Mouse (Mus musculus) cortical plate, adult 2 months (tissue): ENCODE measurements around the gene S1pr3. TPM values are rescaled to one million over a fixed set of nuclear protein-coding genes. Genes with fewer than 3 reads are reported as not detected.
A peak's percentile ranks its signal among the peaks of the same experiment; 100 is the strongest.

Experiments
- H3K27ac ChIP-seq: fragments of 200-500 bp; 2 replicates; pipeline ENCODE4 v1.5.1; 2012; ENCODE audit warnings: low read length, control low read depth, inconsistent platforms; ENCODE audit not compliant: insufficient read depth
- H3K4me1 ChIP-seq: fragments of 200-500 bp; 2 replicates; pipeline ENCODE4 v1.6.1; 2011; ENCODE audit warnings: low read length; ENCODE audit not compliant: control insufficient read depth, insufficient read depth
- H3K4me3 ChIP-seq: fragments of 200-500 bp; 2 replicates; pipeline ENCODE4 v1.5.1; 2011; ENCODE audit warnings: mild to moderate bottlenecking, low read length, control low read depth; ENCODE audit not compliant: insufficient read depth
- CTCF ChIP-seq: fragments of 200-500 bp; IDR thresholded peaks from 2 replicates; pipeline ENCODE4 v1.5.1; 2011; ENCODE audit warnings: mild to moderate bottlenecking, control low read depth, low read length; ENCODE audit not compliant: insufficient read depth; ENCODE audit errors: extremely low read depth
- POLR2A ChIP-seq: fragments of 200-500 bp; IDR thresholded peaks from 2 replicates; pipeline ENCODE4 v1.6.1; 2011; ENCODE audit warnings: mild to moderate bottlenecking, low read length, control low read depth; ENCODE audit not compliant: insufficient read depth; ENCODE audit errors: extremely low read depth
- polyA plus RNA-seq: library from polyadenylated mRNA; depleted of rRNA; stranded (reverse); fragments of >200 nt; gene quantifications from 2 replicates; pipeline ENCODE4 v1.2.3, GENCODE M21; 2012; rRNA removed

S1pr3 gene
- 6.7 and 6.9 TPM in 2 replicates for polyA plus RNA-seq

DNA sequence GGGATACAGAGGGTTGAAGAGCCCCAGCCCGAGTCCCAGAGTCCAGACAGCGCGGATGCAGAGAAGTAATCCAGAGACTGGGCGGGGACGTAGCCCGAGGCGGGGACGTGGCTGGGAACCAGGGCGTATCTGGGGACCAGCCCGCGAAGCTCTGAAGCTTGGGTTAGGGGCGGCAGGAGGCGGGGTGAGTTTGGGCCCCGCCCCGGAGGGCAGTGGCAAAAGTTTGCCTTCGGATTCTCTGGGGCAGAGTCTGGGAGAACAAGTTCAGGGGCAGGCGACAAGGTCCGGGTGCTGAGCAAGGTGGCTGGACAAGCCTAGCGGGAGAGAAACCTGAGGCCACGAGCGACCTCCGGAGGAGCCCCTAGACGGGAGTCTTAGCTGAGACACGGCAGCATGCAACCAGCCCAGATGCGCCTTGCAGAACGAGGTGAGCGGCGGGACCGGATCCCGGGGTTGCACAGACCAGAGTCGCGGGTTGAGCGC, at the start of gene S1pr3:
Gene S1pr3, plus strand, starts transcription at position 121 of the 483 bp plus-strand sequence.
- peak within 1 kb of the TSS; percentile 14; the same call in 1 of the 2 replicates for H3K4me3 ChIP-seq
- TF ChIP-seq CTCF (no peak), POLR2A (no peak)
- no peak within 1 kb of the TSS for H3K27ac ChIP-seq
- H3K4me1 ChIP-seq: peaks cover 4% of the 10 kb centered on the region

DNA sequence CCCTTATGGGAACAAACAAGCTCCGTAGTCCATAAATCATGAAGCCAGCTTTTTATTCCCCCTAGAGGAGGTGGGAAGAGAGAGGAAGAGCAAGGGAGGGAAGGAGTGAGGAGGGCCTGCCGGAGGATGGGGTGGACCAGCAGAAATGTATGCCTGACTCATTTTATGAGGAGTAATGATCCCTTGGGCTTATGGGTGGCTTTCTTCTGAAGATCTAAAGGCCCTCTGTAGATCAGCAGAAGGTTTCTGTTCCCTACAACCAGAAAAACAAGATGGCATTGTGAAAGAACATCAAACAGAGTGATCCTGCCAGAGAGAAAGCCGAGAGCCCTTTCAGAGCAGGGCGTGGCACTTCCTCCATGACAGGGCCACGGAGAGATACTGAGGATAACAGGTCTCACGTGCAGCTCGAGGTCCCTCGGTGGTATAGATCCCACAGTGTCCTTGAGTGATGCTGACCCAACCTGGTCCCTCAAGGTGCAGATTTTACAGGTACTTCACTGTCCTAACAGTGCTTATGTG, 47.9 kb upstream of the S1pr3 start:
- Histone ChIP-seq H3K4me3 (no peak overlapping the region), H3K4me1 (no peaks in the 10 kb centered on the region), H3K27ac (no peak overlapping the region)
- TF ChIP-seq CTCF: no peak

DNA sequence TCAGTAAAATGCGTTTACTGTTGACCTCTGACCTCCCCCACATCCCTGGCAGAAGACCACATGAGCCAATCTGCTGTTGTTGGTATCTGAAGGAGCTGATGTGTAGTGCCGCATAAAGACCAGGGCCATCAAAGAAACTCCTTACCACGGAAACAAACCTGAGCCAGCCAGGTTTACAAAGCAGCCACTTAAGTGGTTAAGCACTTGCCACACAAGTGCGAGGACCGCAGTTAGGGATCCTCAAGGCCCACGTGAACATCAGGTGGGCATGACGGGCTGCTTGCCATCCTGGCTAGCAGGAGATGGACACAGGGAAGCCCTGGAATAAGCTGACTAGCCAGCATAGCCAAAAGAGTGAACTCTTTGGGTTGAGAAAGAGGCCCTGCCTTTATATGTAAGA, 45.0 kb upstream of the S1pr3 start:
- TF ChIP-seq CTCF (no peak), POLR2A (no peak)
- H3K4me3 ChIP-seq: no peak overlapping the region
- no peak overlapping the region for H3K27ac ChIP-seq

DNA sequence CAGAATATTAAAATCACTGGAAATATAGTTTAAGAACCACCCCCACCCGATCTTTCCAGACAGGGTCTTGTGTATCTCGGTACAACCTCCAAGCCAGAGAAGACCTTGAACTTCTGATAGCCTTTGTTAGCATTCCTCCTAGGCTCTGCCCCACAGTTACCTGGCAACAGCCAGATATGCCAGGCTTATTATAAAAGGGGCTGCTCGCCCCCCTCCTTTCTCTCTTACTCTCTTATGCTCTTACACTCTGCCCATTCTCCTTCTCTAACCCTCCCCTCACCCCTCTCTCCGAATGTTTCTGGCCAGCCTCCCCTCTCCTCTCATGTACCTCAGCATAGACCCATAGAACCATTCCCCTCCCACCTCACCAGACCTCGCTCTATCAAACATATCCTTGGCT, 44.5 kb upstream of the S1pr3 start:
- no peak for TF ChIP-seq CTCF
- TF ChIP-seq POLR2A: no peak
- no peak overlapping the region for H3K4me3 ChIP-seq
- H3K4me1 ChIP-seq: no peaks in the 10 kb centered on the region
- no peak overlapping the region for H3K27ac ChIP-seq

More for the DNA sequence above, 45.0 kb upstream of the S1pr3 start:
- H3K4me1 ChIP-seq: no peaks in the 10 kb centered on the region

DNA sequence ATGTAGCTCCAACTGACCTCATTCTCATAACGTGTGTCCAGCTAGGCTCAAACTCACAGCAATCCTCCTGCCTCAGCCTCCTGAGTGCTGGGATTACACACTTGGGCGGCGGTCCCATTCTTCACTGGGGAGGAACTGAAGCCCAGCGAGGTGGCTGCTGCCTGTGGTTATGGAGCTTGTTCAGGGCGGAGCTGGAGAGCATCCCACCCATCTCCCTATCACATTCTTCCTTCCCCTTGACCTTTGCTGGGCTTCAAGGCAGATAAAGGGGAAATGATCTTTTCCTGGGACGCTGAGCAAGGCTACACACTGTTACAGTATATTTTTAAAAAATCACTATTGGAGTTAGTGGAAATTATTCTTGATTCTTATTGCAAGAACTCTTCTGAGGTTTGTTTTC, 43.2 kb upstream of the S1pr3 start:
- H3K4me3 ChIP-seq: no peak overlapping the region
- no peak overlapping the region for H3K27ac ChIP-seq
- no peak for TF ChIP-seq CTCF
- no peak for TF ChIP-seq POLR2A
- no peaks in the 10 kb centered on the region for H3K4me1 ChIP-seq

DNA sequence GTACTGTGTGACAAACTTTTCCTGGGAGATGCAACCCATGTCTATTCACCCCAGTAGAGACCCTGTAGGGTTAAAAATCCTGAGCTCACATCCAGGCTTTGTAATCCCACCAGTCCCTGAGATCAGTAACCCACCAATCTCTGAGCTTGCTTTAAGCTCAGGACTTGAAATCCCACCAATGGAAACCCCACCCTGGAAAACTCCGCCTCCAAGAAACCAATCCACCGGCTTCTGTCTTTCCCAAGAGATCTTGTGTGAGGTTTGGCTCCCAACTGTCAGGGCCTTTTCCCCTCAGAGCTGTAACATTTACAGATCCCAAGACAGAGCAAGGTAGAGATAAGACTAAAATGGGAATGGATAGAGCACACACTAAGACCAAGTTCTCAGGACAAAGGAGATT, 40.1 kb upstream of the S1pr3 start:
- H3K4me1 ChIP-seq: no peaks in the 10 kb centered on the region
- no peak overlapping the region for H3K27ac ChIP-seq
- no peak overlapping the region for H3K4me3 ChIP-seq
- TF ChIP-seq CTCF (no peak), POLR2A (no peak)

DNA sequence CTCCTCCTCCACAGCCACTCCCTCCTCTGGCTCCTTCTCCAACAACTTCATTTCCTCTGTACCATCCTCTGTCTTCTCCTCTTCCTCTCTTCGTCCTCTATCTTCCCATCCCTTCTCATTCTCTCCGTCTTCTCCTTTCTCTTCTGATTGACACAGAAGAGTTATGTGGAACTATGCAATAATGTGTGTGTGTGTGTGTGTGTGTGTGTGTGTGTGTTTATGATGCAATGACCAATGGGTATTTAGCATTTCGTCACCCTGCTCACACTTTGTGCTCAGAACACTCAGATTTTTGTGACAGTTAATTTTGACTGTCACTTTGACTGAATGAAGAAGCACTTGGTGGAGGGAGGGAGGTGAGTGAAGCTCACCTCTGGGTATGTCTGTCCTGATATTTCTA, 39.1 kb upstream of the S1pr3 start:
- H3K27ac ChIP-seq: no peak overlapping the region
- no peak for TF ChIP-seq POLR2A
- TF ChIP-seq CTCF: no peak
- no peaks in the 10 kb centered on the region for H3K4me1 ChIP-seq
- H3K4me3 ChIP-seq: no peak overlapping the region

DNA sequence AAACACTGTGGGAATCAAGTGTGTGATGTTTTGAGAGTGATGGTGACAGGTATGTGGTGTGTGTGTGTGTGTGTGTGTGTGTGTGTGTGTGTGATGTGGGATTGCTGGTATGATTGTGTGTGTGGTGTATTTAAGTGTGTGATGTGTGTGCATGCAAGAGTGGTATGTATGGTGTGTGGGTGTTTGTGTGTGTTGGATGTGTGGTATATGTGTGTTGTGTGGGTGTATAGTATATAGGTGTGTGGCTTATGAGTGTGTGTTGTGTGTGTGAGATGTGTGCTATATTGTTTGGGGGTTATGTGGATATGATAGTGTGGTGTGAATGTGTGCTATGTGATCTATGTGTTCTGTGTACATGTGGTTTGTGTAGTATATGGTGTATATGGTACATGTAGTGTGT, 35.4 kb upstream of the S1pr3 start:
- TF ChIP-seq CTCF: no peak
- no peak for TF ChIP-seq POLR2A
- Histone ChIP-seq H3K27ac (no peak overlapping the region), H3K4me1 (no peaks in the 10 kb centered on the region), H3K4me3 (no peak overlapping the region)

DNA sequence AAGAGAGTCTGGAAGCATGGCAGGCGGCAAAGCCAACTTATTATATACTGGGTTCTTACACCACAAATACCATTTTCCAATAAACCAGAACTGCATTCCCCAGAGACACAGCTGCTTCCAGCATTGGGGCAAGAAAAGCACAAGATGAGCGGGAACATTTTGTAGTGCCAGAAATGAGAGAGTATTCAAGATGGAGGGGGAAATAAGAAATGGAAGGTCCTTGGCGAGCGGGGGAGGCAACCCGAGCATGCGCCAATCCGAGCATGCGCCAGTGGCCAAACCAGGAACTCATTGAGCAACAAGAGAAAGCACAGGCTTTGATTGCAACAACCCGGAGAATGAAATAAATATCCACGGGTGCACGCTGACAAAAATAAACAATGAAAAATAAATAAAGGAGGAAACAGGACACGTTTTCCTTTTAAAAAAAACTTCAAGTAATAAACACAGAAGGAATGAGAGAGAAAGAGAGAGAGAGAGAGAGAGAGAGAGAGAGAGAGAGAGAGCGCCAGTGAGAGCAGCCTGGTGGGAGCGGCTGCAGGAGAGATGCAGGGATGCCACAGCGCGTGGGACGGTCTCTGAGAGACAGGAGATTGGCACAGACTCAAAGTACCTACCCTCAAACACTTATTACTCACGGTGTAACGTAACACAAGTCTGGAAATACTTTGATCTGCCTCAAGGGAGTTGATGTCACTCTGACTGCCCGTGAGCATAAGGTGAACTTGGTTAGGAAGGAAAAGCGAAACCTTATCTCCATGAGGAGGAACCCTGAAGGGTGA, 34.2 kb upstream of the S1pr3 start:
- TF ChIP-seq CTCF: no peak
- no peak for TF ChIP-seq POLR2A
- H3K4me3 ChIP-seq: no peak overlapping the region
- H3K4me1 ChIP-seq: no peaks in the 10 kb centered on the region
- no peak overlapping the region for H3K27ac ChIP-seq

DNA sequence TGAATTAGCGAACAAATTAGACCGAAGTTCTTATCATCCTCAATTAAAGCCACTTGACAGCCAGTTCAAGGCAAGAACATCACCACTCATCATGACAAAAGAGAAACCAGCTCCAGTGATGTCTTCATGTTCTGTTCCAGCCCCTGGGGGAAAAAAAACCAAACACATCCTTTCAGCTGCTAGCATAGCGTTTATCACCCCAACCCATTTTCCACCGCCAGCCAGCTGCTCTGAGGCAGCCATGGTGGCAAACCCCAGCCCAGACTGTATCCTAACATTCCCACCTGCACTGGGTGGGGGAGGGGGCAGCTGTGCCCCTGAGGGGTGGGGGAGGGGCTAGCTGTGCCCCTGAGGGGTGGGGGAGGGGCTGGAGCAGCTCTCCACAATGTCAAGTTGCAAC, 30.3 kb upstream of the S1pr3 start:
- Histone ChIP-seq H3K4me3 (no peak overlapping the region), H3K27ac (no peak overlapping the region), H3K4me1 (no peaks in the 10 kb centered on the region)
- TF ChIP-seq POLR2A (no peak), CTCF (no peak)
